Mouse (Mus musculus) adrenal gland, postnatal 10 days (tissue): ENCODE measurements at regions not wholly inside any gene's neighbourhood (a gene's known extent, or its start where the extent isn't known, plus 50 kb on each side); places are given as distances from the start of the nearest gene placed in this dataset.

Experiments
- DNase-seq: peaks from one replicate; pipeline ENCODE4 v3.0.0; 2021; ENCODE audit warnings: mixed read lengths

DNA sequence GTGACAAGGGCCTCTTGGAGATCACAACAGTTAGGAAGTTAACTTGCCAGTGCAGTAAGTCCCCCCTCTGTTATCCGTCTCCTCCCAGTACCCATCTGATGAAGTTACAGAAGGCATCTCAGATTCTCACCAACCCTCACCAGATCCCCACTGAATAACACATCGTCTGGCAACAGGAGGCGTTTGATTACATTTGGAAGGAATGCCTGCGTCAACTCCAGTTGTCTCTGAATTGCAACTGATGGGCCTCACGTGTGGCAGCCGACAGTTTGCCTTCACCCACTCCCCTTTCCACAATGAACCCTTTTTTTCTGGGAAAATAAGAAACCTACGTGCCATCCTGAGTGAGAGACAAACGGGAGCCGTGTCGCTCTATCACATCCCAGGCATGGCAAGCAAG lies 64.8 kb upstream of the Bcl6 start:
- no peak for DNase-seq

DNA sequence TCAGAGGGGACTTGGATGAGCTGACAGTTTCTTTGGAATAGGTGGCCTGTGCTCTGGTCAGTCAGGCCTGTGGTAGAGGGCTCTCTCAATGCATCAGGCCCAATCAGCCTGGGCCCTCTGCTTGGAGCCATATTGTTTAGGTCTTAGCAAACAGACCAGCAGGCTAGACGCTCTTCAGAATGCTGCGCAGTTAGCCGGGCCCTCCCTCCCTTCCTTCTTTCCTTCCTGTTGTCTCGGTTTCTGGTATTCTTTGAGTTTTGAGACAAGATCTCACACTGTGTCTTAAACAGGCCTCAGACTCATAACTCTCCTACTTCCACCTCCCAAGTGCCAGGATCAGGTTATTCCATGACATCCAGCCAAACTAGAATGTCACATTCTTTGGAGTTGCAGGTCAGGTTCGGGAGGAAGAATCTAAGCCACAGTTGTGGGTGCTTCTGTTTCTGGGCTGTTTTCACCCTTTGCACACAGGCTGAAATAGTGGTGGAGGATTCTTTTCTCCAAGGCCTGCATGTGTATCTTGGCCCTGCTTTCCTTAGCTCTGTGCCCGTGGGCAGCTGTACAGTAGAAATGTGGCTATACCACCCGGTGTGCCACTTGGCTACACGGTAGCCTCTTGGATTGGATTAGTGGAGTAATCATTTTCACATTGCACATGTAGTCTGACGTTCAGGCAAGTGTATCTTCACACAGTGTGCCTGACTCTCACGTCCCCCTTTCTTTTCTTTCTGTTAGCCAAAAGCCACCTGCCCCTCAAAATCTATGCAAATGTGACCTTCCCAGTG lies 62.4 kb upstream of the Bcl6 start:
- DNase-seq = no peak

DNA sequence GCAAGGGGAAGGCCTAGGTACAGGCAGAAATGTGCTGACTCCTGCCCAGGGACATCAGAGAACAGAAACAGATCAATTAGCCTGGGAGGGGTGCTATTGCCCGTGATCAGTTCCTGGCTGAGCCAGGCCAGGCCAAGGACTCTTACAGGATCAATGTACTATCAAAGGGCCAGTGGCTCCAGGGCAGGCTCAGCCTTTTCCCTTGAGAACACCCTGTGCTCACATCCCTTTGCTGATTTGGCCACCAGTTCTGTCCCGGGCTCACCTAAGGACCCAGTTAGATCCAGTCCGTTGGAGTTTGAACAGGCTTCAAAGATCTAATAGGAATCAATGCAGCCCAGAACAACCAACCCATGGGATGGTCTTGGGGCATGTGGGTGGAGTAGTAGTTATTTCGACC lies 55.1 kb upstream of the Bcl6 start:
- no peak for DNase-seq

DNA sequence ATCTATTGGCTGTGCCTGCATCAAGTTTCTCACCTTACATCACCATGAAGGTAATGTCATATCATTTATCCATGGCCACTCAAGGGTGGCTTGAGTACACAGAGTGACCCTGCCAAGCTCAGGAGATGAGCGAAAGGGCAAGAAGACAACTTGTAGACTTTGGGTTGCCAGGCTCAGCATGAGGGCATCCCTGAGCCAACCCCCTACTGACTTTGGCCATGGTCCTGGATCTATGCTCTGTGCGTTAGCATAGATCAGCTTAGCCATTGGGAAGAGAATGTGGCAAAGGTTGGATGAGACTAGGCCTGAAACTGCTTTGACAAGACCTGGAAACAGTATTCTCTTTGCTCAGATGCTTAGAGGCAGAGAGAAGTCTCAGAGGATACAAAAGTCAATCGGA lies 54.3 kb upstream of the Bcl6 start:
- no peak for DNase-seq

DNA sequence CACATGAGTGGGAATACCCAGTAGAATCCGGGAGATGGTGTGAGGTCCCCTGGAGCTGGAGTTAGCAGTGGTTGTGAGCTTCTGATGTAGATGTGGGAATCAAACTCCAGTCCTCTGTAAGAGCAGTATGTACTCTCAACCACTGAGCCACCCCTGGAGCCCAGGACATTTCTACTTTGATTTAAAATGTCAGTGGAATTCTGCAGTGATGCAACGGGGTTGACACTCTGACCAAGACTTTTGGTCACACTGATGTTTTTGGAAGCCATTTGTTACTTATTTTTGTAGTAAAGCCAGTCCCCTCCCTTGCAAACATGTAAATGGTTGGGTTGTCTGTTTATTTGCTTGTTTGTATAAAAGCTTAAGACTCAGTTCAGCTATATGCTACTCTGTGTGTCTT lies 53.6 kb upstream of the Bcl6 start:
- no peak for DNase-seq

DNA sequence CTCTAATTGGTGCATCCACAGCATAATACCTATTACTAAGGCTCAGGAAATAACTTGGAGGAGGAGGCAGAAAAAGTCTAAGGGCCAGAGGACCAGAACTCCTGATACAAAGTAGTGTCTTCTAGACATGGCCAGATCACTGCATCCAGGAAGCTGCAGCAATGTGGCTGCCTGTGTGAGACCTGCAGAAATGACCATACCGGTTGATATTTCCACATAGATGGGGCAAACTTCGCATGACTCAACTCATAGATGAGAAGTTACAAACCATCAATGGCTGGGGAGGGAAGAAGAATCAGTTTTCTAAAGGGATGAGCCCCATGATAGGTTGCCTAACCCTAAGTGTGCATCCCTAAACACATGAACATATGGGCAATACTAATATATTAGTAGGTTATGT lies 52.8 kb upstream of the Bcl6 start:
- no peak for DNase-seq

DNA sequence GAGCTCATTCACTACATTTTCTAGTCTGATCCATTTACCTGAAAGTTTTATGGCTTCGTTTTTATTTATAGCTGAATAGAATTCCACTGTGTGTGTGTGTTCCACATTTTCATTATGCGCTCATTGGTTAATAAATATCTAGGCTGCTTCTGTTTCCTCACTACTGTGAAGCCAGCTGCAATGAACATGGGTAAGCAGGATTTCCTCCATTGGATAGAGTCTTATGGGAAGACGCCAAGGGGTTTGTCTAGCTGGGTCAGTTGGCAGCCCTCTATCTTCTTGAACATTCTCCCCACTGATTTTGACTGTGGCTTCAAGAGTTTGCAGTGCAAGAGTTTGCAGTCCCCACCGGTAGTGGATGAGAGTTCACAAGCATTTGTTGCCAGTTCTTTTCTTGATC lies 51.1 kb upstream of the Bcl6 start:
- peak; percentile 37 for DNase-seq
